ENCODE assay signal across 1 mouse cellular context in the genomic region with DNA sequence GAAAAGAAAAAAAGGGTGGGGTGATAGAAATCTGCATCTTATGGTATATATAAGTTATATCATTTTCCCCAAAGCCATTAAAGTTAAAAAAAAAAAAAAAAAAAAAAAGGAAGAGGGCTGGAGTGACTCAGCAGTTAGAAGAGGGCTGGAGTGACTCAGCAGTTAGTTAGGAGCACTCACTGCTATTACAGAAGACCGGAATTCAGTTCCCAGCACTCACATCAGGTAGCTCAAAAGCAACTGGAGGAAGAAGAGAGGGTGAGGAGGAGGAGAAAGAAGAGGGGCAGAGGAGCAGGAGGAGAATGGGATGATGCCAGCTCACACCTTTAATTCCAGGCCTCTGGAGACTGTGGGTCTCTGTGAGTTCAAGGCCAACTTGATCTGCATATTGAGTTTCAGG.
A peak's percentile ranks its signal among the peaks of the same experiment; 100 is the strongest.
TF ChIP-seq lines count a peak whose summit lies in the region.

No protein-coding gene starts in this region.

TF ChIP-seq in MEL, 35 proteins besides CTCF, POLR2A, EP300 and RAD21 (continued from another document):
- TF ChIP-seq POLR2AphosphoS5 (IDR thresholded peaks at IDR 0.05; ENCODE audit: borderline replicate concordance, low read depth, low read length) (no peak), GABPA (IDR thresholded peaks at IDR 0.05; ENCODE audit: low read depth, low read length) (peak; percentile 98), MYB (IDR thresholded peaks at IDR 0.05; ENCODE audit: low read depth, low read length) (no peak), CHD2 (IDR thresholded peaks at IDR 0.05; ENCODE audit: low read length) (no peak), ZNF384 (IDR thresholded peaks at IDR 0.05; ENCODE audit: low read depth, low read length) (peak; percentile 99), NRF1 (IDR thresholded peaks at IDR 0.05; ENCODE audit: insufficient read depth, low read depth, low read length, poor library complexity, severe bottlenecking) (no peak), RCOR1 (IDR thresholded peaks at IDR 0.05; ENCODE audit: low read depth, low read length) (no peak), MEF2A (IDR thresholded peaks at IDR 0.05; ENCODE audit: extremely low read depth, insufficient replicate concordance, low read depth, low read length, poor library complexity, severe bottlenecking) (no peak), ZC3H11A (IDR thresholded peaks at IDR 0.05; ENCODE audit: low read depth, low read length) (no peak), MAFK (IDR thresholded peaks at IDR 0.05; ENCODE audit: borderline replicate concordance, low read depth, low read length) (peak; percentile 98), BHLHE40 (IDR thresholded peaks at IDR 0.05; ENCODE audit: borderline replicate concordance, low read depth, low read length) (no peak), MYC (IDR thresholded peaks at IDR 0.05; ENCODE audit: low read depth, low read length) (0 out of 2 replicates have a peak, but pooled peaks have one; percentile 17), MAX (IDR thresholded peaks at IDR 0.05; ENCODE audit: low read length) (no peak), TBP (IDR thresholded peaks at IDR 0.05; ENCODE audit: low read depth, low read length) (0 out of 2 replicates have a peak, but pooled peaks have one; percentile 42), ELF1 (IDR thresholded peaks at IDR 0.05; ENCODE audit: low read depth, low read length) (no peak), TCF12 (IDR thresholded peaks at IDR 0.05; ENCODE audit: low read depth, low read length) (no peak), ZMIZ1 (IDR thresholded peaks at IDR 0.05; ENCODE audit: low read depth, low read length) (no peak), ETS1 (IDR thresholded peaks at IDR 0.05; ENCODE audit: low read depth, low read length) (peak; percentile 94), UBTF (IDR thresholded peaks at IDR 0.05; ENCODE audit: borderline replicate concordance, insufficient read depth, low read depth, low read length) (no peak), MXI1 (IDR thresholded peaks at IDR 0.05; ENCODE audit: low read depth, low read length) (no peak), SIN3A (IDR thresholded peaks at IDR 0.05; ENCODE audit: low read length) (peak; percentile 77), JUND (IDR thresholded peaks at IDR 0.05; ENCODE audit: low read depth, low read length) (no peak), HCFC1 (IDR thresholded peaks at IDR 0.05; ENCODE audit: low read depth, low read length) (0 out of 2 replicates have a peak, but pooled peaks have one; percentile 39), SMC3 (IDR thresholded peaks at IDR 0.05; ENCODE audit: low read depth, low read length) (no peak), USF2 (IDR thresholded peaks at IDR 0.05; ENCODE audit: borderline replicate concordance in 1 of 2, insufficient read depth in 1 of 2, low read depth in 1 of 2, low read length in 2 of 2) (no peak), ZKSCAN1 (IDR thresholded peaks at IDR 0.05; ENCODE audit: low read depth, low read length) (no peak), TAL1 (IDR thresholded peaks at IDR 0.05; ENCODE audit: low read length) (no peak)
